Mouse (Mus musculus) liver, embryonic 11.5 days (tissue): Measurements from ENCODE around the gene Dus1l. TPM values are rescaled to one million over a fixed set of nuclear protein-coding genes. Genes with fewer than 3 reads are reported as not detected.

Experiments used
- ATAC-seq: fragments of 200-750 bp; cut with Nextera tagmentation; replicated peaks from 2 replicates; pipeline ENCODE4 v1.8.0; 2017; ENCODE audit warnings: moderate number of reproducible peaks, mild to moderate bottlenecking, moderate TSS enrichment, moderate library complexity; ENCODE audit not compliant: low FRiP score
- DNase-seq: peaks from one replicate; pipeline ENCODE4 v3.0.0-alpha.2; 2017; ENCODE audit warnings: low spot score
- H3K27ac ChIP-seq: fragments of 300-500 bp; sonication (generic); 2 replicates; pipeline ENCODE4 v1.5.1; 2014; ENCODE audit warnings: mild to moderate bottlenecking, low read depth, low read length, control low read depth
- H3K27me3 ChIP-seq: fragments of 300-500 bp; sonication (generic); replicated peaks from 2 replicates; pipeline ENCODE4 v1.6.1; 2014; ENCODE audit warnings: low read length, mixed read lengths; ENCODE audit not compliant: control insufficient read depth, insufficient read depth
- H3K36me3 ChIP-seq: fragments of 300-500 bp; sonication (generic); 2 replicates; pipeline ENCODE4 v1.6.1; 2014; ENCODE audit warnings: mild to moderate bottlenecking, low read length, moderate library complexity, mixed read lengths; ENCODE audit not compliant: control insufficient read depth, insufficient read depth
- H3K4me1 ChIP-seq: fragments of 300-500 bp; sonication (generic); replicated peaks from 2 replicates; pipeline ENCODE4 v1.6.1; 2014; ENCODE audit warnings: low read length, mixed read lengths; ENCODE audit not compliant: control insufficient read depth, insufficient read depth
- H3K4me2 ChIP-seq: fragments of 300-500 bp; sonication (generic); 2 replicates; pipeline ENCODE4 v1.6.1; 2014; ENCODE audit warnings: mild to moderate bottlenecking, control low read depth, moderate library complexity
- H3K4me3 ChIP-seq: fragments of 300-500 bp; sonication (generic); 2 replicates; pipeline ENCODE4 v1.5.1; 2014; ENCODE audit warnings: low read depth, low read length, control low read depth
- H3K9ac ChIP-seq: fragments of 300-500 bp; sonication (generic); 2 replicates; pipeline ENCODE4 v1.6.1; 2014; ENCODE audit warnings: low read depth, low read length, control low read depth
- H3K9me3 ChIP-seq: fragments of 300-500 bp; sonication (generic); 2 replicates; pipeline ENCODE4 v1.6.1; 2016; ENCODE audit warnings: low read length, inconsistent platforms, mixed read lengths; ENCODE audit not compliant: control insufficient read depth
- WGBS: fragments of 180-500 bp; shearing (Covaris S2); extraction: QIAGEN DNeasy Blood & Tissue Kit; methylation state at CpG from one replicate; pipeline ENCODE4 v1.1.7; 2014; 5-methylcytosine and 5-hydroxymethylcytosine counted together
- polyA plus RNA-seq: library from polyadenylated mRNA; unstranded; fragments of >200 nt; fragmentation: Nextera tagmentation; extraction: Ambion mirVana; gene quantifications from 2 replicates; pipeline ENCODE4 v1.2.1, GENCODE M21; 2014

Gene Dus1l
- polyA plus RNA-seq, 1 experiment from 2014 or later, result 132 TPM

GRCm38 (mm10) chr11:120804769-120805168, 8.6 kb upstream of the Dus1l start:
- no peak for DNase-seq
- H3K4me3 ChIP-seq, result no peak overlapping the region
- no peaks in the 10 kb centered on the region for H3K9me3 ChIP-seq
- peaks cover 5% of the 10 kb centered on the region; the same call in 1 of the 2 replicates for H3K4me1 ChIP-seq
- no peak for ATAC-seq
- WGBS, result 69% methylated on average over 4 of the region's 4 CpGs
- H3K9ac ChIP-seq, result no peak overlapping the region
- no peak overlapping the region for H3K27ac ChIP-seq
- H3K27me3 ChIP-seq, result no peaks in the 10 kb centered on the region
- H3K4me2 ChIP-seq, result no peak overlapping the region
- H3K36me3 ChIP-seq, result peaks cover 37% of the 10 kb centered on the region

- Histone ChIP-seq H3K4me3 (no peak overlapping the region), H3K4me2 (no peak overlapping the region), H3K27me3 (no peaks in the 10 kb centered on the region), H3K9ac (no peak overlapping the region), H3K36me3 (peaks cover 32% of the 10 kb centered on the region), H3K4me1 (peaks cover 5% of the 10 kb centered on the region; the same call in 1 of the 2 replicates), H3K9me3 (no peaks in the 10 kb centered on the region), H3K27ac (no peak overlapping the region)
- no peak for DNase-seq
- ATAC-seq, result no peak
- 72% methylated on average over 7 of the region's 7 CpGs for WGBS
These were observed 8.1 kb upstream of the Dus1l start for GRCm38 (mm10) chr11:120804274-120804673.

GRCm38 (mm10) chr11:120800061-120800904, 4.1 kb upstream of the Dus1l start:
- peak overlapping the region; percentile 20; the same call in 1 of the 2 replicates for H3K9ac ChIP-seq
- DNase-seq (peak; percentile 84), ATAC-seq (peak; percentile 57)
- peaks cover 9% of the 10 kb centered on the region for H3K4me1 ChIP-seq
- H3K9me3 ChIP-seq, result no peaks in the 10 kb centered on the region
- H3K36me3 ChIP-seq, result no peaks in the 10 kb centered on the region
- no peak overlapping the region for H3K4me3 ChIP-seq
- 10% methylated on average over 10 of the region's 10 CpGs for WGBS
- H3K27ac ChIP-seq, result no peak overlapping the region; the same call in 1 of the 2 replicates
- H3K27me3 ChIP-seq, result no peaks in the 10 kb centered on the region
- H3K4me2 ChIP-seq, result peak overlapping the region; percentile 33

- Histone ChIP-seq H3K27me3 (no peaks in the 10 kb centered on the region), H3K4me1 (peaks cover 17% of the 10 kb centered on the region), H3K36me3 (peaks cover 2% of the 10 kb centered on the region; the same call in 1 of the 2 replicates), H3K4me2 (peak overlapping the region; percentile 33; the same call in 1 of the 2 replicates), H3K27ac (no peak overlapping the region), H3K4me3 (no peak overlapping the region), H3K9me3 (no peaks in the 10 kb centered on the region), H3K9ac (no peak overlapping the region)
- DNase-seq, result no peak
- WGBS, result 62% methylated on average over 4 of the region's 6 CpGs
- ATAC-seq, result no peak
These were observed 3.2 kb upstream of the Dus1l start for GRCm38 (mm10) chr11:120799316-120799890.

GRCm38 (mm10) chr11:120798244-120798643, 2.0 kb upstream of the Dus1l start:
- Histone ChIP-seq H3K4me3 (no peak overlapping the region), H3K27ac (no peak overlapping the region), H3K9me3 (no peaks in the 10 kb centered on the region), H3K9ac (no peak overlapping the region), H3K36me3 (peaks cover 12% of the 10 kb centered on the region), H3K4me2 (no peak overlapping the region), H3K4me1 (peaks cover 17% of the 10 kb centered on the region), H3K27me3 (no peaks in the 10 kb centered on the region)
- 57% methylated on average over 3 of the region's 3 CpGs for WGBS
- ATAC-seq (no peak), DNase-seq (no peak)

- H3K9ac ChIP-seq, result peak overlapping the region; percentile 94
- peaks cover 17% of the 10 kb centered on the region for H3K4me1 ChIP-seq
- ATAC-seq, result no peak
- DNase-seq, result no peak
- H3K4me2 ChIP-seq, result peak overlapping the region; percentile 91
- 28% methylated on average over 8 of the region's 8 CpGs for WGBS
- H3K4me3 ChIP-seq, result peak overlapping the region; percentile 100
- peaks cover 29% of the 10 kb centered on the region for H3K36me3 ChIP-seq
- no peaks in the 10 kb centered on the region for H3K27me3 ChIP-seq
- H3K9me3 ChIP-seq, result no peaks in the 10 kb centered on the region
- H3K27ac ChIP-seq, result 0 out of 2 replicates have a peak overlapping the region, but pooled peaks have one; percentile 58
These were observed 377 bp upstream of the Dus1l start for GRCm38 (mm10) chr11:120796614-120796946.

- Histone ChIP-seq H3K9ac (no peak overlapping the region), H3K9me3 (no peaks in the 10 kb centered on the region), H3K36me3 (peaks cover 55% of the 10 kb centered on the region), H3K4me3 (no peak overlapping the region), H3K27me3 (no peaks in the 10 kb centered on the region), H3K4me2 (no peak overlapping the region), H3K27ac (no peak overlapping the region), H3K4me1 (peaks cover 11% of the 10 kb centered on the region; the same call in 1 of the 2 replicates)
- WGBS, result 94% methylated on average over 9 of the region's 9 CpGs
- DNase-seq (no peak), ATAC-seq (no peak)
These were observed 3.6 kb downstream of the Dus1l start for GRCm38 (mm10) chr11:120792652-120793051.

GRCm38 (mm10) chr11:120789810-120790209, 6.4 kb downstream of the Dus1l start:
- Histone ChIP-seq H3K4me2 (no peak overlapping the region), H3K9me3 (no peaks in the 10 kb centered on the region), H3K27me3 (no peaks in the 10 kb centered on the region), H3K4me1 (peaks cover 17% of the 10 kb centered on the region), H3K27ac (no peak overlapping the region), H3K9ac (no peak overlapping the region), H3K36me3 (peaks cover 69% of the 10 kb centered on the region), H3K4me3 (no peak overlapping the region)
- no peak for ATAC-seq
- DNase-seq, result no peak
- 86% methylated on average over 3 of the region's 3 CpGs for WGBS
